Mouse (Mus musculus) heart, embryonic 13.5 days (tissue): Measurements from ENCODE around the gene Card11. TPM values are rescaled to one million over a fixed set of nuclear protein-coding genes. Genes with fewer than 3 reads are reported as not detected.

Experiments
- ATAC-seq: fragments of 200-750 bp; cut with Nextera tagmentation; 2 replicates; pipeline ENCODE4 v1.8.0; 2017; ENCODE audit warnings: moderate TSS enrichment; ENCODE audit not compliant: insufficient number of reproducible peaks, low FRiP score, low TSS enrichment; ENCODE audit errors: extremely low read depth
- H3K27ac ChIP-seq: fragments of 300-500 bp; sonication (generic); replicated peaks from 2 replicates; pipeline ENCODE4 v1.5.1; 2015; ENCODE audit warnings: moderate library complexity, mild to moderate bottlenecking, inconsistent platforms
- H3K27me3 ChIP-seq: fragments of 300-500 bp; sonication (generic); replicated peaks from 2 replicates; pipeline ENCODE4 v1.6.1; 2015; ENCODE audit warnings: mild to moderate bottlenecking, inconsistent platforms
- H3K36me3 ChIP-seq: fragments of 300-500 bp; sonication (generic); 2 replicates; pipeline ENCODE4 v1.6.1; 2015; ENCODE audit warnings: mild to moderate bottlenecking, inconsistent platforms
- H3K4me1 ChIP-seq: fragments of 300-500 bp; sonication (generic); 2 replicates; pipeline ENCODE4 v1.6.1; 2015; ENCODE audit warnings: inconsistent platforms
- H3K4me2 ChIP-seq: fragments of 300-500 bp; sonication (generic); 2 replicates; pipeline ENCODE4 v1.6.1; 2015; ENCODE audit warnings: inconsistent platforms, mild to moderate bottlenecking, moderate library complexity
- H3K4me3 ChIP-seq: fragments of 300-500 bp; sonication (generic); 2 replicates; pipeline ENCODE4 v1.5.1; 2015; ENCODE audit warnings: moderate library complexity, mild to moderate bottlenecking, inconsistent platforms
- H3K9ac ChIP-seq: fragments of 300-500 bp; sonication (generic); 2 replicates; pipeline ENCODE4 v1.6.1; 2015; ENCODE audit warnings: inconsistent platforms, mild to moderate bottlenecking, moderate library complexity
- H3K9me3 ChIP-seq: fragments of 300-500 bp; sonication (generic); 2 replicates; pipeline ENCODE4 v1.6.1; 2016; ENCODE audit warnings: inconsistent platforms
- WGBS: fragments of 180-500 bp; shearing (Covaris S2); methylation state at CpG from one replicate; pipeline ENCODE4 v1.1.7; 2015; ENCODE audit warnings: mixed read lengths; 5-methylcytosine and 5-hydroxymethylcytosine counted together
- polyA plus RNA-seq: library from polyadenylated mRNA; unstranded; fragments of >200 nt; fragmentation: Nextera tagmentation; extraction: Ambion mirVana; gene quantifications from 2 replicates; pipeline ENCODE4 v1.2.1, GENCODE M21; 2015

The Card11 gene
- polyA plus RNA-seq, 1 experiment from 2014 or later = 0.27 TPM

DNA sequence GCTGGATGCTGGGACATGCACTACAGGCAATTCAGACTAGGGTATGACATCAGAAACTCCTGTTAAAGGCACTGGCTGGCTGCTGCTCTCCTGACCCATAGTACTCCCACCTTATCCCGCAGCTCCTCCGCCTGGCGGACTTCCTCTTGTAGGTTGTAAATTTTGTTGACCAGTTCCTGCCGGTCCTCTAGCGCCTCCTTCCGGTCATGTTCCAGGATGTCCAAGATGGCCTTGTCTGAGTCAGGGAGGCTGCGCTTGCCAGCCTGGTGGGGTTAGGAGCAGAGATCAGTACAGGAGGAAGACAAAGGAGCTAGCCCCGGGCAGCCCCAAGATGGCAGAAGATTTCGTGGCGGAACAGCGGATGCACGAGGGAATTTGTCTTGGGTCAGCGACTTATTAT lies 99.5 kb downstream of the Card11 start:
- Histone ChIP-seq H3K9me3 (no peaks in the 10 kb centered on the region), H3K4me1 (no peaks in the 10 kb centered on the region), H3K27me3 (no peaks in the 10 kb centered on the region), H3K4me3 (no peak overlapping the region), H3K36me3 (no peaks in the 10 kb centered on the region), H3K9ac (no peak overlapping the region), H3K4me2 (no peak overlapping the region), H3K27ac (no peak overlapping the region)
- 76% methylated on average over 13 of the region's 13 CpGs for WGBS
- ATAC-seq = no peak

DNA sequence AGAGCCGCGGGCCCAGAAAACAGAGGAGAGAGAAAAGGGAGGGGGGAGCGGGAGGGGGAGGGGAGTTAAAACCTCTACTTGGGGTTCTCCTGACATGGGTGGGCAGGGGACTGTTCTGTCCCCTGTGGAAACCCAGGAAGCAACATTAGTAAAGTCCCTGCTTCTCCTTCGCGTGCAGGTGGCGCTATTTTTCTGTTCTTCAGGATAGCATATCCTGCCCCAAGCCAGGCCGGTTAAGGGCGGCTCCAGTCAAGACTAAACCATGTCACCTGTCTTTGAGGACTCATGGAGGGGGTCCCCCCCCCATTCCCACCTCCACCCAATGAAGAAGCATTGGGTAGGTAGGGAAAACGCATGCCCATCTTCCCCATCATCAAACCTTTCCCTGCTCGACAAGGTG lies 109.3 kb downstream of the Card11 start:
- H3K4me1 ChIP-seq = peaks cover 30% of the 10 kb centered on the region
- peak overlapping the region; percentile 53 for H3K9ac ChIP-seq
- H3K4me3 ChIP-seq = no peak overlapping the region
- H3K9me3 ChIP-seq = no peaks in the 10 kb centered on the region
- no peaks in the 10 kb centered on the region for H3K36me3 ChIP-seq
- peaks cover 20% of the 10 kb centered on the region for H3K27me3 ChIP-seq
- WGBS = 33% methylated on average over 10 of the region's 10 CpGs
- no peak for ATAC-seq
- peak overlapping the region; percentile 56 for H3K4me2 ChIP-seq
- H3K27ac ChIP-seq = no peak overlapping the region

DNA sequence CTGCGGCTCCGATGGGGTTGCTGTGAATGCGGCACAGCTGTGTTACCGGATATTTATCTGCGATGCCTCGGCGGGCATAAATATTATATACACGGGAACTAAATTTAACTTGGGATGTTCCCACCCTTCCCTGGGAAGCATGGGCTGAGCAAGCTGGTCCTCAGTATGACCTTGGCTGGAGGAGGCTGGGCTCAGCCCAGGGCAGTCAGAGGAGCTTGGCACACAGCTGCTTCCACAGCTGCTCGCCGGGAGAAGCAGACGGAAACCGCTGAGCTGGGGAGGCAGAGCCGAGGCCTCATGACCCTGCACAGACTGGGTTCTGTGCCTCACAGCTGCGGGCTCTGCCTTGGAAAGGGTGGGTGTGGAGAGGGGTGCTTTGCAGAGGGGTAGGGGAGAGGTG lies 110.3 kb downstream of the Card11 start:
- no peaks in the 10 kb centered on the region for H3K9me3 ChIP-seq
- H3K4me1 ChIP-seq = peaks cover 35% of the 10 kb centered on the region
- H3K27ac ChIP-seq = peak overlapping the region; percentile 50
- peak overlapping the region; percentile 56 for H3K4me2 ChIP-seq
- H3K36me3 ChIP-seq = no peaks in the 10 kb centered on the region
- ATAC-seq = 0 out of 2 replicates have a peak, but pooled peaks have one; percentile 16
- no peak overlapping the region for H3K4me3 ChIP-seq
- H3K27me3 ChIP-seq = peaks cover 20% of the 10 kb centered on the region
- H3K9ac ChIP-seq = peak overlapping the region; percentile 53
- 47% methylated on average over 14 of the region's 14 CpGs for WGBS

DNA sequence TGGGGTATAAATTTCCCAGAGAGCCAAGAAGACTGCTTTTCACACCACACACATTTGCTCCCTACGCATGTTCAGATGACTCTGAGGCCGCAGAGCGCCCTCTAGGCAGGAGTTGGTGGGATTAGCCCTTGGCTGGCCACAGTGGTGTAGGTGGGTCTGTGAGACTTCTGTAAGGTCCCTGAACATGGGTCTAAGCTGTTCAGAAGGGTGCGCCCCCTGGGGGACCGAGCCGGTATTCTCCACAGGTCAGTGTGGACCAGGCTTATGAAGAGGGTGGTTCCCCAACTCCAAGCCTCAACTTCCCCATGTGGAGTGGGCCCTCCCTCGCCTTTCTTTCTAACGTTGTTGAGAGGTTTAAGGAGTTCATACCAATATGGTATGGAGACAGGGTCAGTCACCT lies 110.8 kb downstream of the Card11 start:
- WGBS = 42% methylated on average over 8 of the region's 8 CpGs

DNA sequence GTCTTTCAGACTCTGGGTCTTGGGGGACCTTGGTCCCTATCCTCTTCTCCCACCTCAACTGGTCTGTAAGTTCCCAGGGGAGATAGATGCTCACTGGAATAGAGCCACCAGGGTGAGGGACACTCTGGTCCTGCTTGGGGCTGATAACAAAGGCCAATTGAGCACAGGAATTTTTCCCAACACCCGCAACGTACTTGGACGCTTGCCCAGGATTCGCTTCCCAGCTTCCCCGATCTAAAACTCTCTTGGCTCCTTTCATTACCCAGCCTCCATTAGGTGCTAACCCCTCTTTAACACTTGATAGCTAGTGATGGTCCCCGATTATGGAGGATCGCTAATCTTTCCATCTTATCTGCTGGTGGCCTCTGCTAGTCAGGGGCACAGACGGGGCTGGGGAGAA lies 112.5 kb downstream of the Card11 start:
- WGBS = 24% methylated on average over 8 of the region's 8 CpGs
- no peak for ATAC-seq
- Histone ChIP-seq H3K9ac (no peak overlapping the region), H3K27ac (0 out of 2 replicates have a peak overlapping the region, but pooled peaks have one; percentile 6), H3K4me2 (no peak overlapping the region), H3K4me1 (peaks cover 41% of the 10 kb centered on the region), H3K27me3 (peaks cover 20% of the 10 kb centered on the region), H3K9me3 (peaks cover 3% of the 10 kb centered on the region; the same call in 1 of the 2 replicates), H3K4me3 (no peak overlapping the region), H3K36me3 (no peaks in the 10 kb centered on the region)

More for the DNA sequence above, 110.8 kb downstream of the Card11 start:
- Histone ChIP-seq H3K27ac (peak overlapping the region; percentile 50; the same call in 1 of the 2 replicates), H3K9me3 (no peaks in the 10 kb centered on the region), H3K9ac (no peak overlapping the region), H3K4me2 (0 out of 2 replicates have a peak overlapping the region, but pooled peaks have one; percentile 56), H3K36me3 (no peaks in the 10 kb centered on the region), H3K4me3 (no peak overlapping the region), H3K4me1 (peaks cover 40% of the 10 kb centered on the region), H3K27me3 (peaks cover 20% of the 10 kb centered on the region)
- no peak for ATAC-seq

DNA sequence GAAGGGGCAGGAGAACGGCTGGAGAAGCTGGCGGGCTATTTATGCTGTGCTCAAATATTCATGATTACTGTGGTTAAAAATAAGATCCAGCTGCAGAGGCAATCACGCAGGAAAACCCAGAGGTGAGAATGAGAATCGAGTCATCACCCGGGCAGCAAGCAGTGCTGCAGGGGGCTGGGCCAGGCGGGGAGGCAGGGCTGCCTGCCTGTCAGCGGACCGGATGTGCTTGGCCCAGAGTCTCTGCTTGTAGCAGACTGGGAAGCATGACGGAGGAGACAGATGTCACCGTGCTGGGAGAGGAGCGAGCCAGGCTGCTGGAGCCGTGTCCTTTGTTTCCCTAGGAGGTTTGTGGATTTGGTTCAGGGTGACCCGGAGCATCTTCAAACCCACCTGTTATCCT lies 115.4 kb downstream of the Card11 start:
- peaks cover 3% of the 10 kb centered on the region; the same call in 1 of the 2 replicates for H3K9me3 ChIP-seq
- H3K27ac ChIP-seq = peak overlapping the region; percentile 66
- H3K27me3 ChIP-seq = peaks cover 3% of the 10 kb centered on the region; the same call in 1 of the 2 replicates
- peak overlapping the region; percentile 27 for H3K4me2 ChIP-seq
- peak; percentile 56; the same call in 1 of the 2 replicates for ATAC-seq
- 17% methylated on average over 13 of the region's 13 CpGs for WGBS
- H3K9ac ChIP-seq = 0 out of 2 replicates have a peak overlapping the region, but pooled peaks have one; percentile 25
- H3K4me3 ChIP-seq = no peak overlapping the region
- H3K36me3 ChIP-seq = no peaks in the 10 kb centered on the region
- peaks cover 35% of the 10 kb centered on the region for H3K4me1 ChIP-seq

DNA sequence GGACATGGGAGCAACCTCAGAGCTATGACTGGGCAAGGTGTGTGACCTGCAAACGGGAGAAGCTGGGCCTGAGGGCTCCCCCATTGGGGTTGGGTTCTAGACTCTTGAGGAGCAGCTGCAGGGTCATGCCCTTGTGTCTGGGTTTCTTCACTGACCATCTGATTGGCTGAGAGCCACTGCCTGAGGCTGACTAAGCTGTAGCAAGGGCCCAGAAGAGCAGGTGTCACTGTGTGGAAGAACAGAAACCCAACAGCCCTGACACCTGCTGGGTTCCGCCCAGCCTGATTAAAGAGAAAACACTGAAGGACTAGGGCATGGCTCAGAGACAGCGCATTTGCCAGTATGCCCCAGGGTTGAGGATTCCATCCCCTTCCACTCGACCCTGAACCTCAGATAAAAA lies 118.0 kb downstream of the Card11 start:
- no peaks in the 10 kb centered on the region for H3K27me3 ChIP-seq
- H3K4me2 ChIP-seq = no peak overlapping the region
- no peak overlapping the region for H3K4me3 ChIP-seq
- H3K36me3 ChIP-seq = no peaks in the 10 kb centered on the region
- no peak overlapping the region for H3K9ac ChIP-seq
- H3K27ac ChIP-seq = no peak overlapping the region
- H3K4me1 ChIP-seq = peaks cover 18% of the 10 kb centered on the region
- H3K9me3 ChIP-seq = peaks cover 3% of the 10 kb centered on the region; the same call in 1 of the 2 replicates
- ATAC-seq = no peak
- WGBS = 66% methylated on average over 4 of the region's 4 CpGs

DNA sequence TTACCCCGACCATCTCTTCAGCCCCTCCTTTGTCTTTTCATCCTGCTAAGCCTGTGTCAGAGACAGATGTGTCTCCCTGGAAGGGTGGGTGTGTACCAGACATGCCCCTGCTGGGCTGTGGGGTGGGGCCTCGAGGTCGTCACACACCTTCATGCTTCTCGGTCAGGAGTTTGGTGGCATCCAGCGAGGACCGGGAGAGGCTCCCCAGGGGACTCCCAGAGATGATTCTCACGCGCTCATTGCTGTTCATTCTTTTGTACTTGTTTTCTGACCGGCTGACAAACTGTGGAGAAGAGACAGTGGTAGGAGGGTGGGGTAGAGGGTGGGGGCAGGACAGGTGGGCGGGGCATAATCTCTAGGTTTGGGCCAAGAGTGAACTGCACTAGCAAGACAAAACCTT lies 120.2 kb downstream of the Card11 start:
- no peak overlapping the region for H3K9ac ChIP-seq
- peaks cover 12% of the 10 kb centered on the region for H3K4me1 ChIP-seq
- peaks cover 3% of the 10 kb centered on the region; the same call in 1 of the 2 replicates for H3K9me3 ChIP-seq
- H3K4me2 ChIP-seq = no peak overlapping the region
- no peak overlapping the region for H3K27ac ChIP-seq
- no peaks in the 10 kb centered on the region for H3K36me3 ChIP-seq
- no peak overlapping the region for H3K4me3 ChIP-seq
- ATAC-seq = no peak
- WGBS = 59% methylated on average over 10 of the region's 10 CpGs
- no peaks in the 10 kb centered on the region for H3K27me3 ChIP-seq

DNA sequence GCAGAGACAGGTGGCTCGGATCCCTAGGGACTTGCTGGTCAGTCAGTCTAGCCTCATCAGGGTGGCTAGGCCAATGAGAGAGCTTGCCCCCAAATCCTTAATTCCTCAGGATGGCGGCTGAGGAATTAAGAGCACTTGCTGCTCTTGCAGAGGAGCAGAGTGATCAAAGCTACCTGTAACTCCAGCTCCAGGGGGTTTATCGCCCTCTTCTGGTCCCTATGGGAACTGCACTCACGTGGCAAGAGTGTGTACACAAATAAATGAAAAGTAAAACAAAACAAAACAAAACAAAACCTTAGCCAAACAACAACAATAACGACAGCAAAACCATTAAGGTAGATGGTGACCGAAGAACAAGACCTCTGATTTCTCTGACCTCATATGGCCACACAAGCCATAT lies 121.7 kb downstream of the Card11 start:
- WGBS = 62% methylated on average over 6 of the region's 6 CpGs
- ATAC-seq = no peak
- H3K36me3 ChIP-seq = no peaks in the 10 kb centered on the region
- no peak overlapping the region for H3K27ac ChIP-seq
- H3K9me3 ChIP-seq = no peaks in the 10 kb centered on the region
- no peaks in the 10 kb centered on the region for H3K27me3 ChIP-seq
- H3K9ac ChIP-seq = no peak overlapping the region
- H3K4me3 ChIP-seq = no peak overlapping the region
- H3K4me1 ChIP-seq = peaks cover 7% of the 10 kb centered on the region
- no peak overlapping the region for H3K4me2 ChIP-seq

DNA sequence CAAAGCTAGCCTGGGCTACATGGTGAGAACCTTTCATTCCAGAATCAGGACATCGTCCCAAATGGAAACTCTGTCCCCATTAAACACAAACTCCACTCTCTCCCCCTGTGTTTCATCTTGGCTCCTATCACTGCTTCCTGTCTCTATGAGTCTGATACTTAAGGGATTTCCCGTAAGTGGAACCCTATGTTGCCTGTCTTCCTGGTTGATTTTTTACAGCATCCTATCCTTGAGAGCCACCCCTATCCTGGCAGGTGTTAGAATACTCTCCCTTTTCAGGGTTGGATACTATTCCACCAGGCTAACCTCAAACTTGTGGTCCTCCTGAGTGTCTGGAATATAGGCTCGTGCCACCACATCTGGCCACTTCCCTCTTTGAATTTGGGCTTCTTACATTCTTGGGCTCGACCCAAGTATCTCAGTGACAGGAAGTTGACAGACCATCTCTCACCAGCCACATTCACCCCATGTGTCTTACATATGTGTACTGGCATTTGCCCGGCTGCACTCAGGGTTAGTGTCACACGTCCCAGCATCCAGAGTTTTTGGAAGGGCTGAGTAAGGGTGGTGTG lies 126.6 kb downstream of the Card11 start:
- no peaks in the 10 kb centered on the region for H3K9me3 ChIP-seq
- H3K4me2 ChIP-seq = peak overlapping the region; percentile 66
- no peak for ATAC-seq
- no peaks in the 10 kb centered on the region for H3K36me3 ChIP-seq
- peaks cover 10% of the 10 kb centered on the region; the same call in 1 of the 2 replicates for H3K27me3 ChIP-seq
- no peak overlapping the region for H3K4me3 ChIP-seq
- H3K4me1 ChIP-seq = peaks cover 30% of the 10 kb centered on the region
- H3K9ac ChIP-seq = no peak overlapping the region
- H3K27ac ChIP-seq = peak overlapping the region; percentile 39; the same call in 1 of the 2 replicates
- 70% methylated on average over 6 of the region's 6 CpGs for WGBS

DNA sequence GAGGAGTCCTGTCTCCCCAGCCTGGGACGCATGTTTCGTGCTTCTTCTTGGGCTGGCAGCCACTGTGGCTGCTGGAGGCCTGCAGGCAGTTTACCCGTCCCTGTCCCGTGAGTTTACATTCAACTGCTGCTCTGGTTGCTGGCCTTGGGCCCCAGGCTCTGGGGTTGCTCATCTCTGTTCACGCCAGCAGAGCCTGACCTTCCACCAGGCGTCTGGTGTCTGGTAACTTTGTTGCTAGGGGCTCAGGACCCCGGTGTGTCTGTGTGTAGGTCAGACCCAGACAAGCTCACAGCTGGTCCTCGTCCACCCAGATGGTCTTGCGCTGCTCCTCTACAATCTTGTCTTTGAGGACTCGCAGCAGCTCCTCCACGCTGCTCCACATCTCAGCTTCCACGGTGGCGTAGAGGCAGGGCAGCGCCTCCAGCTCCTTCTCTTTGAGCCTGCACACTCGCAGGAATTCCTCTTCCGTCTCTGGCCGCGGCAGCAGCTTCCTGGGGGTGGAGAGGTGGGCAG lies 127.3 kb downstream of the Card11 start:
- H3K4me3 ChIP-seq = peak overlapping the region; percentile 37
- peaks cover 30% of the 10 kb centered on the region for H3K4me1 ChIP-seq
- no peak for ATAC-seq
- H3K36me3 ChIP-seq = no peaks in the 10 kb centered on the region
- H3K4me2 ChIP-seq = peak overlapping the region; percentile 66
- H3K27me3 ChIP-seq = peaks cover 10% of the 10 kb centered on the region; the same call in 1 of the 2 replicates
- 6% methylated on average over 18 of the region's 18 CpGs for WGBS
- peak overlapping the region; percentile 39 for H3K27ac ChIP-seq
- H3K9me3 ChIP-seq = no peaks in the 10 kb centered on the region
- peak overlapping the region; percentile 69 for H3K9ac ChIP-seq
